Mouse (Mus musculus) hindbrain, embryonic 15.5 days (tissue): ENCODE measurements around the gene Fbn1. TPM values are rescaled to one million over a fixed set of nuclear protein-coding genes. Genes with fewer than 3 reads are reported as not detected.

Source experiments
- ATAC-seq: fragments of 200-750 bp; cut with Nextera tagmentation; 2 replicates; pipeline ENCODE4 v1.8.0; 2017; ENCODE audit warnings: low read depth, moderate number of reproducible peaks, moderate TSS enrichment; ENCODE audit not compliant: low FRiP score
- H3K27ac ChIP-seq: fragments of 300-500 bp; sonication (generic); replicated peaks from 2 replicates; pipeline ENCODE4 v1.5.1; 2015; ENCODE audit warnings: mild to moderate bottlenecking, inconsistent platforms
- H3K27me3 ChIP-seq: fragments of 300-500 bp; sonication (generic); 2 replicates; pipeline ENCODE4 v1.6.1; 2015; ENCODE audit warnings: control low read depth, inconsistent platforms
- H3K36me3 ChIP-seq: fragments of 300-500 bp; sonication (generic); 2 replicates; pipeline ENCODE4 v1.6.1; 2015; ENCODE audit warnings: control low read depth, inconsistent platforms
- H3K4me1 ChIP-seq: fragments of 300-500 bp; sonication (generic); replicated peaks from 2 replicates; pipeline ENCODE4 v1.6.1; 2015; ENCODE audit warnings: control low read depth, inconsistent platforms
- H3K4me2 ChIP-seq: fragments of 300-500 bp; sonication (generic); 2 replicates; pipeline ENCODE4 v1.6.1; 2015; ENCODE audit warnings: moderate library complexity, mild to moderate bottlenecking, inconsistent platforms
- H3K4me3 ChIP-seq: fragments of 300-500 bp; sonication (generic); 2 replicates; pipeline ENCODE4 v1.5.1; 2015; ENCODE audit warnings: mild to moderate bottlenecking, inconsistent platforms
- H3K9ac ChIP-seq: fragments of 300-500 bp; sonication (generic); 2 replicates; pipeline ENCODE4 v1.6.1; 2015; ENCODE audit warnings: inconsistent platforms
- H3K9me3 ChIP-seq: fragments of 300-500 bp; sonication (generic); 2 replicates; pipeline ENCODE4 v1.6.1; 2016; ENCODE audit warnings: control low read depth, inconsistent platforms
- WGBS: fragments of 180-500 bp; shearing (Covaris S2); methylation state at CpG from one replicate; pipeline ENCODE4 v1.1.7; 2015; 5-methylcytosine and 5-hydroxymethylcytosine counted together
- polyA plus RNA-seq: library from polyadenylated mRNA; unstranded; fragments of >200 nt; fragmentation: Nextera tagmentation; extraction: Ambion mirVana; gene quantifications from 2 replicates; pipeline ENCODE4 v1.2.1, GENCODE M21; 2015

Fbn1 gene
- polyA plus RNA-seq, 1 experiment from 2014 or later = 2.8 TPM

GRCm38 (mm10) chr2:125404509-125405105 is 103.2 kb downstream of the Fbn1 start:
- no peak for ATAC-seq
- H3K4me3 ChIP-seq = no peak overlapping the region
- H3K9ac ChIP-seq = no peak overlapping the region
- H3K36me3 ChIP-seq = no peaks in the 10 kb centered on the region
- H3K4me1 ChIP-seq = no peaks in the 10 kb centered on the region
- WGBS = 90% methylated on average over 4 of the region's 4 CpGs
- H3K27ac ChIP-seq = no peak overlapping the region
- H3K4me2 ChIP-seq = no peak overlapping the region
- H3K27me3 ChIP-seq = no peaks in the 10 kb centered on the region
- H3K9me3 ChIP-seq = no peaks in the 10 kb centered on the region

DNA sequence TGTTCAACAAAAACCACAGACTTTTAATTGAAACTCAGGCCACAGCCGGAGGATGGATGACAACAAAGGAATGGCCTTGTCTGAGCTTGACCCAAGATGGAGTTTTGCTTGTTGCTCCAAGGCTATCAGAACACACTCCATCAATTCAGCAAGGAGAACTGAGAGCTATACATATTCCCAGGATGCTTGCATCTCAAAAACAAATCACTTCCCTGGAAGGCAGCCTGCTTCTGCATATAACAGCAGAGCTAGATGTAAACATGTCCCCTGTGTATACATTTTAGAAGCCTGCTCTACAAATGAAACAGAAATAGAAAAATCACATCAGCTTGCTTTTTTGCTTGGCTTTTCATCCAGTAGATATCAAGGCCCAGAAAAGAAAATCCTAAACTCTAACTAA is 105.5 kb downstream of the Fbn1 start:
- Histone ChIP-seq H3K36me3 (no peaks in the 10 kb centered on the region), H3K9me3 (no peaks in the 10 kb centered on the region), H3K4me3 (no peak overlapping the region), H3K4me1 (no peaks in the 10 kb centered on the region), H3K4me2 (no peak overlapping the region), H3K9ac (no peak overlapping the region), H3K27ac (no peak overlapping the region), H3K27me3 (no peaks in the 10 kb centered on the region)
- 83% methylated on average over 1 of the region's 1 CpGs for WGBS
- no peak for ATAC-seq

GRCm38 (mm10) chr2:125400121-125400520 is 107.7 kb downstream of the Fbn1 start:
- no peaks in the 10 kb centered on the region for H3K36me3 ChIP-seq
- H3K4me3 ChIP-seq = no peak overlapping the region
- H3K27me3 ChIP-seq = no peaks in the 10 kb centered on the region
- no peak overlapping the region for H3K4me2 ChIP-seq
- H3K27ac ChIP-seq = no peak overlapping the region
- no peaks in the 10 kb centered on the region for H3K4me1 ChIP-seq
- no peak for ATAC-seq
- H3K9ac ChIP-seq = no peak overlapping the region
- 92% methylated on average over 3 of the region's 3 CpGs for WGBS
- H3K9me3 ChIP-seq = no peaks in the 10 kb centered on the region

- Histone ChIP-seq H3K27ac (no peak overlapping the region), H3K9me3 (no peaks in the 10 kb centered on the region), H3K4me1 (no peaks in the 10 kb centered on the region), H3K9ac (no peak overlapping the region), H3K27me3 (no peaks in the 10 kb centered on the region), H3K4me3 (no peak overlapping the region), H3K36me3 (no peaks in the 10 kb centered on the region), H3K4me2 (no peak overlapping the region)
- ATAC-seq = no peak
- 81% methylated on average over 7 of the region's 7 CpGs for WGBS
These were observed 110.0 kb downstream of the Fbn1 start for GRCm38 (mm10) chr2:125397796-125398195.

- Histone ChIP-seq H3K4me2 (no peak overlapping the region), H3K27me3 (no peaks in the 10 kb centered on the region), H3K9me3 (no peaks in the 10 kb centered on the region), H3K9ac (no peak overlapping the region), H3K4me1 (no peaks in the 10 kb centered on the region), H3K27ac (no peak overlapping the region), H3K4me3 (no peak overlapping the region), H3K36me3 (no peaks in the 10 kb centered on the region)
- no peak for ATAC-seq
- WGBS = 94% methylated on average over 9 of the region's 9 CpGs
These were observed 113.2 kb downstream of the Fbn1 start for GRCm38 (mm10) chr2:125394428-125395101.

GRCm38 (mm10) chr2:125391582-125391981 is 116.2 kb downstream of the Fbn1 start:
- Histone ChIP-seq H3K4me1 (no peaks in the 10 kb centered on the region), H3K9me3 (no peaks in the 10 kb centered on the region), H3K27me3 (no peaks in the 10 kb centered on the region), H3K9ac (no peak overlapping the region), H3K27ac (no peak overlapping the region), H3K4me2 (no peak overlapping the region), H3K4me3 (no peak overlapping the region), H3K36me3 (no peaks in the 10 kb centered on the region)
- no peak for ATAC-seq
- 91% methylated on average over 6 of the region's 6 CpGs for WGBS

DNA sequence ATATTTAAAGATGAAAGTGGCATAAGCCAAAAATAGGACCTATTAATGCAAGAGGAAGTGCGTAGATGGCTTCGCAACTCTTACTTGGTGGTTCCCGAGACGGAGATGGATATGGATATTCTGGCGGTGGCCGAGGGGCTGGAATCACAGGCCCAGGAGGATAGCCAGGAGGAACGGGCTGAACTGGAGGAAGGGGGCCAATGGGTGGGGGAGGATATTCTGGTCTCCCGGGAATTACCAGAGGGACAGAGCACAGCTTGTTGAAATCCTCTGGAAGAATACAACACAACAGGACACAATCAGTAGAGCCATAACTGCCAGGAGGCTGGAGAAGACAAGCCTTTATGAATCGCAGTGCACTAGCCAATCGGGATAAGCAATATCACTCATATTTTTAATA is 118.0 kb downstream of the Fbn1 start:
- H3K4me1 ChIP-seq = no peaks in the 10 kb centered on the region
- H3K9ac ChIP-seq = no peak overlapping the region
- H3K4me2 ChIP-seq = no peak overlapping the region
- no peaks in the 10 kb centered on the region for H3K27me3 ChIP-seq
- H3K27ac ChIP-seq = no peak overlapping the region
- 95% methylated on average over 10 of the region's 10 CpGs for WGBS
- ATAC-seq = no peak
- H3K36me3 ChIP-seq = no peaks in the 10 kb centered on the region
- H3K4me3 ChIP-seq = no peak overlapping the region
- H3K9me3 ChIP-seq = no peaks in the 10 kb centered on the region

DNA sequence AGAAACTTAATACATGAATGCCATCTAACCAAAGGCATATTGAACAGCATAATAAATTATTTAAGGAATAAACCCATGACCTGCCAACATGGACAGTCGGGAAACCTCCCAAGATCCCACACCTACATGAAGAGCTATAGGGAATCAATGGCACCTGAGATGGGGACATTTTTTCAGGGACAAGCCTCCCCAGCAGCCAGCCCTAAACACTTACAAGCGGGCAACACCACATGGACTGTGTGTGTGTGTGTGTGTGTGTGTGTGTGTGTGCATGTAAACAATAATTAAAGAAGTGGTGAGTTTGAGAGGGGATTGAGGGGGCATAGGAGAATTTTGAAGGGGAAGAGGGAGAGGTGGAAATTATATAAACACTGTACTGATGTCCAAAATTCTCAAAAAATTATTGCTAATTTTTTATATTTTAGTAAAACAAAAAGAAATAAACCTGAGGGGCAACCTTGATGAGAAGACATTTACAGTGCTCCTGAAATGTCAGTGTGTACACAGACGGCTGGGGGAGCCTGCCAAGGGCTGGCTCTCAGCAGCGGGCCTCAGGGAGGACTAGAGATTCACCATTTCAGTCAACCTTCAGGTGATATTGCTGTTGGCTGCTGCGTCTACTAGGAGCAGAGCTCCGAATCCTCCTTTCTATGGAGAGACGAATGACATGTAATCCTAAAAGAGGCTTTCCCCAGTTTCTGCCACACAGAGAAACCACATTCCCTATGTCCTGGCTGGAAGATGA is 121.4 kb downstream of the Fbn1 start:
- no peaks in the 10 kb centered on the region for H3K27me3 ChIP-seq
- H3K9me3 ChIP-seq = no peaks in the 10 kb centered on the region
- no peaks in the 10 kb centered on the region for H3K4me1 ChIP-seq
- H3K9ac ChIP-seq = no peak overlapping the region
- H3K27ac ChIP-seq = no peak overlapping the region
- H3K4me2 ChIP-seq = no peak overlapping the region
- H3K36me3 ChIP-seq = no peaks in the 10 kb centered on the region
- no peak for ATAC-seq
- 87% methylated on average over 7 of the region's 7 CpGs for WGBS
- no peak overlapping the region for H3K4me3 ChIP-seq

GRCm38 (mm10) chr2:125384941-125385340 is 122.9 kb downstream of the Fbn1 start:
- no peak overlapping the region for H3K27ac ChIP-seq
- H3K36me3 ChIP-seq = no peaks in the 10 kb centered on the region
- no peak for ATAC-seq
- no peaks in the 10 kb centered on the region for H3K9me3 ChIP-seq
- no peak overlapping the region for H3K4me2 ChIP-seq
- WGBS = 67% methylated on average over 4 of the region's 4 CpGs
- no peak overlapping the region for H3K9ac ChIP-seq
- H3K4me1 ChIP-seq = no peaks in the 10 kb centered on the region
- no peak overlapping the region for H3K4me3 ChIP-seq
- H3K27me3 ChIP-seq = no peaks in the 10 kb centered on the region

- no peak overlapping the region for H3K27ac ChIP-seq
- no peaks in the 10 kb centered on the region for H3K9me3 ChIP-seq
- 85% methylated on average over 6 of the region's 6 CpGs for WGBS
- ATAC-seq = no peak
- no peaks in the 10 kb centered on the region for H3K36me3 ChIP-seq
- no peak overlapping the region for H3K4me3 ChIP-seq
- no peaks in the 10 kb centered on the region for H3K27me3 ChIP-seq
- H3K9ac ChIP-seq = no peak overlapping the region
- no peak overlapping the region for H3K4me2 ChIP-seq
- H3K4me1 ChIP-seq = no peaks in the 10 kb centered on the region
These were observed 123.4 kb downstream of the Fbn1 start for GRCm38 (mm10) chr2:125384415-125384814.

GRCm38 (mm10) chr2:125383273-125383641 is 124.5 kb downstream of the Fbn1 start:
- H3K27ac ChIP-seq = no peak overlapping the region
- no peaks in the 10 kb centered on the region for H3K27me3 ChIP-seq
- no peak overlapping the region for H3K4me3 ChIP-seq
- H3K9ac ChIP-seq = no peak overlapping the region
- no peaks in the 10 kb centered on the region for H3K36me3 ChIP-seq
- 92% methylated on average over 7 of the region's 7 CpGs for WGBS
- no peaks in the 10 kb centered on the region for H3K4me1 ChIP-seq
- H3K9me3 ChIP-seq = no peaks in the 10 kb centered on the region
- ATAC-seq = no peak
- no peak overlapping the region for H3K4me2 ChIP-seq

DNA sequence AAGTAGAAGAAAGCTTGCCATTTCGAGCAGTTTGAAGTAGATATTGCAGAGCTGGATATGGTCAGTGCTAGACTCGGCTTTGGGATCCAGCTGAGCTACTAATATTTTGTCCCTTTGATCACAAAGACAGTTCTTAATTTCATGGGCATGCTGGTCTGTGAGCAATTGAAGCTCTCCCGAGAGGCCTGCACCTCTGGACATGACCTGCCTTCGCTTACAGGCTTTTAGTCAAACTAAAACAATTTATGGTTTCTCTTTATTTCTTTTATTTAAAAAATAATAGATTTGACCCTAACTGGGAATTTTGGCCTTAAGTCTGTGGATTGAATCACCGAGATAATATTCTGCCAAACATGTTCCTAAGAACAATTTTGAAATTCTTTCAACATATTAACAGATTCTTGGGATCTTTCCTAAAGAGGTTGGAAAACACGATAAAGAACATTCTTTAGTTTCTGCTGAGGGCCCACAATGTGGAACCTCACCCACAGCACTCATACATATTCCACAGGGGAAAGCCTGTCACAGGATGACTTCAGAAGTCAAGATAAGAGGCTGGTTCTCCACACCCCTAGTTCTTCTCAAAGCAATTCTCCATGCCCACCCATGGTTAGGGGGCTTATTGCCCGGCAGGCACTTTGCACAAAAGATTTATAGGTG is 125.0 kb downstream of the Fbn1 start:
- no peak for ATAC-seq
- H3K27ac ChIP-seq = no peak overlapping the region
- 74% methylated on average over 7 of the region's 7 CpGs for WGBS
- no peaks in the 10 kb centered on the region for H3K27me3 ChIP-seq
- H3K36me3 ChIP-seq = no peaks in the 10 kb centered on the region
- no peak overlapping the region for H3K4me3 ChIP-seq
- no peak overlapping the region for H3K9ac ChIP-seq
- no peak overlapping the region for H3K4me2 ChIP-seq
- no peaks in the 10 kb centered on the region for H3K4me1 ChIP-seq
- H3K9me3 ChIP-seq = no peaks in the 10 kb centered on the region
